Mouse (Mus musculus): Measurements from ENCODE around the gene Tmem135.

DNA sequence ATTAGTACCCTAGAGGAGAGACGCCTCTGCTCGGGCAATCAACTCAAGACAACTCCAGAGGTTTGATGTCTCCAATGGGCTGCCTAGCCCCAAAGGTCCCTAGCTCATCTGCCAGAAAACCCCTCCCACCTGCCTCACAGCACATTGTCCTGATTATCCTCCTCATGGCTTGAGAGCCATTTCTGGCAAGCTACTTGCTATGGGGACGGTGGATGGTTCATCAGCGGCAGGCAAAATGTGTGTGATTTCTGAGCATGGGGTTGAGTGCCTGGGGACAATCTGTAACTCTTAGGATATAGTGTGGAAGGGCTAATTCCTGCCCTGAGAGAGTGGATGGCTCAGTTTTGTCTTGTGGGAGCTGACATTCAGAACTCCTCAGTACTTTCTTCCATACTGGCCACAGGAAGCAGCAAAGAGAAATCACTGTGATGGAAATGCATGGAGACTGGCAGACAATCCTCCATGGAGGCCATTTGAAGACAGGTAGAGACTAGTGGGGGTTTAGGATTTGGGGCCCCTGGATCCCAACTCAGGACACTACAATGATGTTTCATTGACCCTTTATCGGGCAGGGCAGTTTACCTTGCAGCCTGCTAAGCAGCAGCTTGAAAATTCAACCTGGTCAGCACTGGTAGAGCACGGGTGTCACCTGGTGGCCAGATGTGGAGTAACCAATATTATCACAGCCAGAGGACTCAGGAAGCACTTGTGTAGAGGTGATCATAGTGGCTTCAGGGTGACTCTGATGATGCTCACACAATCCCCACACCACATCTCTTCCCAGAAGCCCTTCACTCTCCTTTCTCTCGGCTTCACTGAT, 277.7 kb downstream of the Tmem135 start:
- no peak for TF ChIP-seq POLR2A (IDR thresholded peaks at IDR 0.05; ENCODE audit: extremely low read depth, insufficient read depth, low read length)
- peak; percentile 92 for TF ChIP-seq CTCF (IDR thresholded peaks at IDR 0.05; ENCODE audit: extremely low read depth, insufficient read depth, low read length)
